17 mouse cellular contexts compared by ENCODE assay signal in genomic region chr17:36309293-36309692, GRCm38 (mm10). TPM values are rescaled to one million over a fixed set of nuclear protein-coding genes. Genes with fewer than 3 reads are reported as not detected.
DNase-seq lines count a peak whose midpoint lies in the region; ATAC-seq and TF ChIP-seq lines count a peak whose summit lies in the region.
"Had no signal": no experiment of that assay in that cellular context is flagged by ENCODE, and none has a peak within 500 bp of the region (broad histone marks: within the 10 kb centered on the region; RNA-seq: fewer than 3 reads in every experiment).

No protein-coding gene starts in this region.

- TF ChIP-seq POLR2A in lung, adult 2 months (IDR thresholded peaks at IDR 0.05; ENCODE audit: borderline replicate concordance, extremely low read depth, low read depth, low read length), result no peak

- WGBS in hindbrain, embryonic 14.5 days, result 38% methylated on average over 1 of the region's 1 CpGs
- WGBS in hindbrain, embryonic 10.5 days, result 52% methylated on average over 1 of the region's 1 CpGs
- 47% methylated on average over 1 of the region's 1 CpGs for WGBS in neural tube, embryonic 13.5 days
- WGBS in midbrain, embryonic 15.5 days, result 44% methylated on average over 1 of the region's 1 CpGs
- 31% methylated on average over 1 of the region's 1 CpGs for WGBS in neural tube, embryonic 15.5 days
- 37% methylated on average over 1 of the region's 1 CpGs for WGBS in lung, adult 2 months

- ATAC-seq in hindbrain, embryonic 14.5 days (ENCODE audit: low FRiP score), result no peak
- peak; percentile 34; the same call in 1 of the 2 replicates for ATAC-seq in neural tube, embryonic 13.5 days (ENCODE audit: low read depth)
- peak; percentile 66; the same call in 1 of the 2 replicates for ATAC-seq in midbrain, embryonic 15.5 days (replicated peaks)
- ATAC-seq in neural tube, embryonic 15.5 days (ENCODE audit: low FRiP score), result peak; percentile 85

- H3K9me3 ChIP-seq in hindbrain, embryonic 14.5 days (ENCODE audit: control insufficient read depth, low read length), result no peaks in the 10 kb centered on the region
- no peaks in the 10 kb centered on the region for H3K9me3 ChIP-seq in hindbrain, embryonic 10.5 days
- no peaks in the 10 kb centered on the region for H3K9me3 ChIP-seq in neural tube, embryonic 13.5 days
- no peaks in the 10 kb centered on the region for H3K9me3 ChIP-seq in midbrain, embryonic 15.5 days
- no peaks in the 10 kb centered on the region for H3K9me3 ChIP-seq in neural tube, embryonic 15.5 days (replicated peaks)
- H3K9me3 ChIP-seq: embryonic facial prominence, embryonic 15.5 days; forebrain, embryonic 10.5 days; G1E; heart, embryonic 12.5 days had no signal

- H3K4me1 ChIP-seq in hindbrain, embryonic 14.5 days (replicated peaks; ENCODE audit: control insufficient read depth, insufficient read depth, low read length), result no peaks in the 10 kb centered on the region
- H3K4me1 ChIP-seq in hindbrain, embryonic 10.5 days (replicated peaks), result no peaks in the 10 kb centered on the region
- no peaks in the 10 kb centered on the region; the same call in 1 of the 2 replicates for H3K4me1 ChIP-seq in neural tube, embryonic 13.5 days (replicated peaks)
- no peaks in the 10 kb centered on the region for H3K4me1 ChIP-seq in midbrain, embryonic 15.5 days
- 0 out of 2 replicates have a peak, but pooled peaks cover 2% of the 10 kb centered on the region for H3K4me1 ChIP-seq in neural tube, embryonic 15.5 days
- no peaks in the 10 kb centered on the region for H3K4me1 ChIP-seq in lung, adult 2 months (ENCODE audit: control insufficient read depth, insufficient read depth, low read length)
- H3K4me1 ChIP-seq: embryonic facial prominence, embryonic 15.5 days; forebrain, embryonic 10.5 days; heart, embryonic 12.5 days had no signal

- peak overlapping the region; percentile 16; the same call in 1 of the 2 replicates for H3K9ac ChIP-seq in hindbrain, embryonic 14.5 days
- no peak overlapping the region for H3K9ac ChIP-seq in neural tube, embryonic 13.5 days
- H3K9ac ChIP-seq in midbrain, embryonic 15.5 days, result no peak overlapping the region
- no peak overlapping the region for H3K9ac ChIP-seq in neural tube, embryonic 15.5 days (replicated peaks)
- H3K9ac ChIP-seq: embryonic facial prominence, embryonic 15.5 days; heart, embryonic 12.5 days had no signal

- DNase-seq in hindbrain, embryonic 14.5 days (ENCODE audit: low spot score), result no peak
- DNase-seq in hindbrain, embryonic 10.5 days (ENCODE audit: low spot score), result no peak
- no peak for DNase-seq in neural tube, embryonic 10.5 days (ENCODE audit: extremely low spot score, low spot score)
- DNase-seq in lung, postnatal 10 days, result no peak
- DNase-seq in lung, adult 2 months, result no peak

- TF ChIP-seq CTCF in lung, adult 2 months (IDR thresholded peaks at IDR 0.05; ENCODE audit: insufficient read depth, low read length), result no peak

- peak overlapping the region; percentile 33 for H3K4me2 ChIP-seq in hindbrain, embryonic 14.5 days (replicated peaks)
- H3K4me2 ChIP-seq in neural tube, embryonic 13.5 days, result no peak overlapping the region; the same call in 1 of the 2 replicates
- peak overlapping the region; percentile 29; the same call in 1 of the 2 replicates for H3K4me2 ChIP-seq in midbrain, embryonic 15.5 days
- H3K4me2 ChIP-seq in neural tube, embryonic 15.5 days, result peak overlapping the region; percentile 36
- H3K4me2 ChIP-seq: embryonic facial prominence, embryonic 15.5 days; heart, embryonic 12.5 days had no signal

- no peak overlapping the region for H3K4me3 ChIP-seq in hindbrain, embryonic 14.5 days (replicated peaks; ENCODE audit: low read length)
- H3K4me3 ChIP-seq in hindbrain, embryonic 10.5 days, result no peak overlapping the region
- no peak overlapping the region for H3K4me3 ChIP-seq in neural tube, embryonic 13.5 days
- H3K4me3 ChIP-seq in midbrain, embryonic 15.5 days, result no peak overlapping the region
- H3K4me3 ChIP-seq in neural tube, embryonic 15.5 days (replicated peaks), result no peak overlapping the region
- H3K4me3 ChIP-seq in lung, adult 2 months (replicated peaks; ENCODE audit: extremely low read depth, low read depth, low read length), result no peak overlapping the region
- H3K4me3 ChIP-seq: embryonic facial prominence, embryonic 15.5 days; erythroblast, embryonic 14.5 days; forebrain, embryonic 10.5 days; gastrocnemius, adult 2 months; heart, embryonic 12.5 days had no signal

- no peaks in the 10 kb centered on the region for H3K36me3 ChIP-seq in hindbrain, embryonic 14.5 days (replicated peaks; ENCODE audit: control insufficient read depth, insufficient read depth)
- H3K36me3 ChIP-seq in hindbrain, embryonic 10.5 days, result no peaks in the 10 kb centered on the region
- H3K36me3 ChIP-seq in neural tube, embryonic 13.5 days, result no peaks in the 10 kb centered on the region
- H3K36me3 ChIP-seq in midbrain, embryonic 15.5 days (replicated peaks), result no peaks in the 10 kb centered on the region
- no peaks in the 10 kb centered on the region for H3K36me3 ChIP-seq in neural tube, embryonic 15.5 days
- H3K36me3 ChIP-seq: embryonic facial prominence, embryonic 15.5 days; forebrain, embryonic 10.5 days; G1E; heart, embryonic 12.5 days had no signal

- H3K27ac ChIP-seq in hindbrain, embryonic 14.5 days, result peak overlapping the region; percentile 47; the same call in 1 of the 2 replicates
- H3K27ac ChIP-seq in hindbrain, embryonic 10.5 days, result no peak overlapping the region
- no peak overlapping the region for H3K27ac ChIP-seq in neural tube, embryonic 13.5 days (replicated peaks)
- H3K27ac ChIP-seq in midbrain, embryonic 15.5 days, result no peak overlapping the region
- H3K27ac ChIP-seq in neural tube, embryonic 15.5 days (replicated peaks), result no peak overlapping the region
- H3K27ac ChIP-seq: embryonic facial prominence, embryonic 15.5 days; forebrain, embryonic 10.5 days; gastrocnemius, adult 2 months had no signal

- no peaks in the 10 kb centered on the region for H3K27me3 ChIP-seq in hindbrain, embryonic 14.5 days (ENCODE audit: control insufficient read depth, insufficient read depth, low read length)
- H3K27me3 ChIP-seq in hindbrain, embryonic 10.5 days (ENCODE audit: insufficient read depth, poor library complexity, severe bottlenecking), result no peaks in the 10 kb centered on the region
- no peaks in the 10 kb centered on the region for H3K27me3 ChIP-seq in neural tube, embryonic 13.5 days
- H3K27me3 ChIP-seq in midbrain, embryonic 15.5 days (replicated peaks), result no peaks in the 10 kb centered on the region
- H3K27me3 ChIP-seq in neural tube, embryonic 15.5 days (replicated peaks), result no peaks in the 10 kb centered on the region
- H3K27me3 ChIP-seq: embryonic facial prominence, embryonic 15.5 days had no signal

RNA-seq across cellular contexts. Expression of gene H2-M10.1, which starts 16.7 kb away (rescaled TPM):
- polyA plus RNA-seq in hindbrain, embryonic 14.5 days (2014; fragmentation: Nextera tagmentation; extraction: Ambion mirVana), result not detected in 2 replicates
- not detected in 2 replicates for polyA plus RNA-seq in hindbrain, embryonic 10.5 days (2016; fragmentation: Nextera tagmentation; extraction: Ambion mirVana)
- not detected in 2 replicates for polyA plus RNA-seq in neural tube, embryonic 13.5 days (2015; fragmentation: Nextera tagmentation; extraction: Ambion mirVana)
- polyA plus RNA-seq in midbrain, embryonic 15.5 days (2015; fragmentation: Nextera tagmentation; extraction: Ambion mirVana), result not detected in 2 replicates
- polyA plus RNA-seq in neural tube, embryonic 15.5 days (2015; fragmentation: Nextera tagmentation; extraction: Ambion mirVana), result not detected in 2 replicates
- not detected in 2 replicates for polyA plus RNA-seq in lung, adult 2 months (2012; rRNA removed)
- polyA plus RNA-seq: brain, embryonic 14.5 days; embryonic facial prominence, embryonic 11.5 days; embryonic facial prominence, embryonic 15.5 days; erythroblast, embryonic 14.5 days; forebrain, embryonic 10.5 days; G1E; heart, embryonic 12.5 days; heart, embryonic 16.5 days had no signal

RNA-seq across cellular contexts. Expression of gene H2-M10.2, which starts 23.0 kb away (rescaled TPM):
- 0.18 and 0.23 TPM in 2 replicates for polyA plus RNA-seq in hindbrain, embryonic 14.5 days (2014; fragmentation: Nextera tagmentation; extraction: Ambion mirVana)
- polyA plus RNA-seq in hindbrain, embryonic 10.5 days (2016; fragmentation: Nextera tagmentation; extraction: Ambion mirVana), result 0.20 and 0.22 TPM in 2 replicates
- not detected in 2 replicates for polyA plus RNA-seq in neural tube, embryonic 13.5 days (2015; fragmentation: Nextera tagmentation; extraction: Ambion mirVana)
- polyA plus RNA-seq in midbrain, embryonic 15.5 days (2015; fragmentation: Nextera tagmentation; extraction: Ambion mirVana), result 0.20 and 0.35 TPM in 2 replicates
- polyA plus RNA-seq in neural tube, embryonic 15.5 days (2015; fragmentation: Nextera tagmentation; extraction: Ambion mirVana), result 0.18 and 0.27 TPM in 2 replicates
- polyA plus RNA-seq in lung, adult 2 months (2012; rRNA removed), result not detected in 2 replicates
- polyA plus RNA-seq: brain, embryonic 14.5 days; embryonic facial prominence, embryonic 11.5 days; embryonic facial prominence, embryonic 15.5 days; erythroblast, embryonic 14.5 days; G1E; heart, embryonic 12.5 days; heart, embryonic 16.5 days had no signal

RNA-seq across cellular contexts. Expression of gene Trim39, which starts 37.2 kb away (rescaled TPM):
- polyA plus RNA-seq in hindbrain, embryonic 14.5 days (2014; fragmentation: Nextera tagmentation; extraction: Ambion mirVana), result 19.7 and 19.8 TPM in 2 replicates
- polyA plus RNA-seq in hindbrain, embryonic 10.5 days (2016; fragmentation: Nextera tagmentation; extraction: Ambion mirVana), result 21.1 and 23.8 TPM in 2 replicates
- polyA plus RNA-seq in neural tube, embryonic 13.5 days (2015; fragmentation: Nextera tagmentation; extraction: Ambion mirVana), result 26.4 and 27.2 TPM in 2 replicates
- 29.0 and 31.2 TPM in 2 replicates for polyA plus RNA-seq in midbrain, embryonic 15.5 days (2015; fragmentation: Nextera tagmentation; extraction: Ambion mirVana)
- polyA plus RNA-seq in neural tube, embryonic 15.5 days (2015; fragmentation: Nextera tagmentation; extraction: Ambion mirVana), result 23.7 and 26.7 TPM in 2 replicates
- 14.9 and 15.6 TPM in 2 replicates for polyA plus RNA-seq in lung, adult 2 months (2012; rRNA removed)

RNA-seq across cellular contexts. Expression of gene Rpp21, which starts 51.4 kb away (rescaled TPM):
- polyA plus RNA-seq in hindbrain, embryonic 14.5 days (2014; fragmentation: Nextera tagmentation; extraction: Ambion mirVana), result 132 and 151 TPM in 2 replicates
- 98.6 and 110 TPM in 2 replicates for polyA plus RNA-seq in hindbrain, embryonic 10.5 days (2016; fragmentation: Nextera tagmentation; extraction: Ambion mirVana)
- 93.9 and 122 TPM in 2 replicates for polyA plus RNA-seq in neural tube, embryonic 13.5 days (2015; fragmentation: Nextera tagmentation; extraction: Ambion mirVana)
- 124 and 138 TPM in 2 replicates for polyA plus RNA-seq in midbrain, embryonic 15.5 days (2015; fragmentation: Nextera tagmentation; extraction: Ambion mirVana)
- 140 and 149 TPM in 2 replicates for polyA plus RNA-seq in neural tube, embryonic 15.5 days (2015; fragmentation: Nextera tagmentation; extraction: Ambion mirVana)
- polyA plus RNA-seq in lung, adult 2 months (2012; rRNA removed), result 67.6 and 80.1 TPM in 2 replicates

RNA-seq across cellular contexts. Expression of gene H2-M10.3, which starts 58.9 kb away (rescaled TPM):
- not detected in 2 replicates for polyA plus RNA-seq in hindbrain, embryonic 14.5 days (2014; fragmentation: Nextera tagmentation; extraction: Ambion mirVana)
- polyA plus RNA-seq in hindbrain, embryonic 10.5 days (2016; fragmentation: Nextera tagmentation; extraction: Ambion mirVana), result not detected in 2 replicates
- polyA plus RNA-seq in neural tube, embryonic 13.5 days (2015; fragmentation: Nextera tagmentation; extraction: Ambion mirVana), result not detected in 2 replicates
- polyA plus RNA-seq in midbrain, embryonic 15.5 days (2015; fragmentation: Nextera tagmentation; extraction: Ambion mirVana), result not detected in 2 replicates
- not detected in 2 replicates for polyA plus RNA-seq in neural tube, embryonic 15.5 days (2015; fragmentation: Nextera tagmentation; extraction: Ambion mirVana)
- polyA plus RNA-seq in lung, adult 2 months (2012; rRNA removed), result not detected in 2 replicates
- polyA plus RNA-seq: brain, embryonic 14.5 days; embryonic facial prominence, embryonic 11.5 days; embryonic facial prominence, embryonic 15.5 days; erythroblast, embryonic 14.5 days; forebrain, embryonic 10.5 days; G1E; heart, embryonic 12.5 days; heart, embryonic 16.5 days had no signal
